Mouse (Mus musculus) neural tube, embryonic 15.5 days (tissue): ENCODE results near the gene Tbx18. TPM values are rescaled to one million over a fixed set of nuclear protein-coding genes. Genes with fewer than 3 reads are reported as not detected.

Experiments
- ATAC-seq: fragments of 200-750 bp; cut with Nextera tagmentation; 2 replicates; pipeline ENCODE4 v1.8.0; 2017; ENCODE audit warnings: mild to moderate bottlenecking, moderate TSS enrichment, moderate library complexity; ENCODE audit not compliant: low FRiP score
- H3K27ac ChIP-seq: fragments of 300-500 bp; sonication (generic); replicated peaks from 2 replicates; pipeline ENCODE4 v1.5.1; 2015; ENCODE audit warnings: mild to moderate bottlenecking, inconsistent platforms
- H3K27me3 ChIP-seq: fragments of 300-500 bp; sonication (generic); replicated peaks from 2 replicates; pipeline ENCODE4 v1.6.1; 2015; ENCODE audit warnings: inconsistent platforms
- H3K36me3 ChIP-seq: fragments of 300-500 bp; sonication (generic); 2 replicates; pipeline ENCODE4 v1.6.1; 2015; ENCODE audit warnings: inconsistent platforms
- H3K4me1 ChIP-seq: fragments of 300-500 bp; sonication (generic); 2 replicates; pipeline ENCODE4 v1.6.1; 2015; ENCODE audit warnings: inconsistent platforms
- H3K4me2 ChIP-seq: fragments of 300-500 bp; sonication (generic); 2 replicates; pipeline ENCODE4 v1.6.1; 2015; ENCODE audit warnings: inconsistent platforms, mild to moderate bottlenecking, moderate library complexity
- H3K4me3 ChIP-seq: fragments of 300-500 bp; sonication (generic); replicated peaks from 2 replicates; pipeline ENCODE4 v1.5.1; 2015; ENCODE audit warnings: mild to moderate bottlenecking, inconsistent platforms
- H3K9ac ChIP-seq: fragments of 300-500 bp; sonication (generic); replicated peaks from 2 replicates; pipeline ENCODE4 v1.6.1; 2015; ENCODE audit warnings: mild to moderate bottlenecking, inconsistent platforms
- H3K9me3 ChIP-seq: fragments of 300-500 bp; sonication (generic); replicated peaks from 2 replicates; pipeline ENCODE4 v1.6.1; 2016; ENCODE audit warnings: inconsistent platforms
- WGBS: fragments of 180-500 bp; shearing (Covaris S2); methylation state at CpG from one replicate; pipeline ENCODE4 v1.1.7; 2015; ENCODE audit warnings: mixed read lengths; 5-methylcytosine and 5-hydroxymethylcytosine counted together
- polyA plus RNA-seq: library from polyadenylated mRNA; unstranded; fragments of >200 nt; fragmentation: Nextera tagmentation; extraction: Ambion mirVana; gene quantifications from 2 replicates; pipeline ENCODE4 v1.2.1, GENCODE M21; 2015

The Tbx18 gene
- 0.87 and 0.98 TPM in 2 replicates for polyA plus RNA-seq

DNA sequence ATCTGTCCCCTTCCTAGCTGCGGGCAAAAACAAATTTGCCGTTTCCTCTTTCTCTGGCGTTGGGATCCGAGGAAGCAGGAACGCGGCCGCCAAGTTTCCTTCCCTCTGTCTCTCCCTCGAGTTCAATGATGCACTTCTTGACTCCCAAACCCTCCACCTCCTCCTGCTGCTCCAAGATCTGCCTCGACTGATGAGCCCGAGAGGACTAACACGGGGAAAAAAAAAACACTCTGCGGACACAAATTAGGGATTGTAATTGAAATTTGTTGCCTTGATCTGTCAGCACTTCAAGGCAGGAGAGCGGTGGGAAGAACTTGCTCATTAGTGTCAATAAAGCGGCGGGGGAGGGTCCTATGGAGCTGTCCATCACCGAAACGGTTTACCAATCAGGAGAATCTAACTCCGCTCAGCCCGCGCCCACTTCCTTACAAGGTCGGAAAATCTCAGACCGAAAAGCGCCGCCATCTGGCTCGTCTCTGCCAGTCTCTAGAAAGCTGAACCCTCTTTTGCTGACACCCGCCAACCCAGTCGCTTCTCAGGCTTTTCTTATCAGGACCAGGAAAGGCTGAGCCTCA is at the start of gene Tbx18:
TSS of gene Tbx18 (minus strand) at position 300 of the 575 bp plus-strand sequence.
- H3K27ac ChIP-seq, result no peak within 1 kb of the TSS
- H3K4me2 ChIP-seq, result peak within 1 kb of the TSS; percentile 70

DNA sequence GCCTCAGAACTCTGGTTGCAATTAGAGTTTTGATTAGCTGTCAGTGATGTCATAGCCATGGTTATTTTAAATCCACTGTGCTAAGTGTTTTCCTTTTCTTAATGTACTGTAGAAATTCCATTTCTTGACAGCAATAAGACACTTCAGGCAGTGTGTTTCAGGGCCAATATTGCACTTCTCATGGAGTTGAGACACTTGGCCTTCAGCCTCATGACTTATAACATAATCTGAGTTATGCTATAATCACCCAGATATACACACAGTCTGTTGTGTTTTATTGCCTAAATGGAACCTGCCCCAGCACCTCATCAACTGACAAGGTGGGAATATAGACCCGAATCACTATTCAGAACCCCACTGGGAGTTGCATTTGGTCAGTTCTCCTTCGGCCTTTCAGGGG is 42.9 kb upstream of the Tbx18 start:
- WGBS, result 77% methylated on average over 2 of the region's 2 CpGs
- H3K9ac ChIP-seq, result no peak overlapping the region
- no peaks in the 10 kb centered on the region for H3K4me1 ChIP-seq
- no peaks in the 10 kb centered on the region for H3K36me3 ChIP-seq
- no peaks in the 10 kb centered on the region for H3K9me3 ChIP-seq
- no peaks in the 10 kb centered on the region for H3K27me3 ChIP-seq
- H3K27ac ChIP-seq, result no peak overlapping the region
- H3K4me2 ChIP-seq, result no peak overlapping the region
- no peak for ATAC-seq
- H3K4me3 ChIP-seq, result no peak overlapping the region

More for the DNA sequence above, at the start of gene Tbx18:
- peaks cover 70% of the 10 kb centered on the region for H3K27me3 ChIP-seq
- H3K9me3 ChIP-seq, result no peaks in the 10 kb centered on the region
- 0 out of 2 replicates have a peak within 1 kb of the TSS, but pooled peaks have one; percentile 17 for H3K9ac ChIP-seq
- under 1% methylated on average over 27 of the region's 27 CpGs for WGBS
- no peaks in the 10 kb centered on the region for H3K36me3 ChIP-seq
- peak within 1 kb of the TSS; percentile 40 for H3K4me3 ChIP-seq
- ATAC-seq, result no peak
- H3K4me1 ChIP-seq, result peaks cover 20% of the 10 kb centered on the region

DNA sequence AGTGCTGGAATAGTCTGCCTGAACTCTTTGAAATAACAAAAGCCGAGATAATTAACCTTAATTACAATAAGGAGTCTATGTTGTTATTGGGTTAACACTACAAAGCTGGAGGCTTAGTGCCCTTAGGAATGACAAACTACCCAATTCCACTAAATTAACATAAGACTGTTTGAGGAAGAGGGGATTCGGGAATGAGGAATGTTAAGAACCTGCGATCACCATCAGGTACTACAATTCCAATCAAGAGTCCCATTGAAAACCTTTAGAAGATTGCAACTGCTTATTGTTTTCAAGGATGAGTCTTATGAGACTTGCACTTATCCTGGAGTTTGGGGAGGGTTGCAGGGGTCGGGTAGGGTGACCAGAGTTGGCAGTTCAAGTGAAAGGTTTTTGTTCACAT is 24.6 kb upstream of the Tbx18 start:
- Histone ChIP-seq H3K27ac (no peak overlapping the region), H3K36me3 (no peaks in the 10 kb centered on the region), H3K9ac (no peak overlapping the region), H3K4me1 (no peaks in the 10 kb centered on the region), H3K4me2 (no peak overlapping the region), H3K9me3 (no peaks in the 10 kb centered on the region), H3K4me3 (no peak overlapping the region), H3K27me3 (no peaks in the 10 kb centered on the region)
- no peak for ATAC-seq
- 49% methylated on average over 4 of the region's 4 CpGs for WGBS

DNA sequence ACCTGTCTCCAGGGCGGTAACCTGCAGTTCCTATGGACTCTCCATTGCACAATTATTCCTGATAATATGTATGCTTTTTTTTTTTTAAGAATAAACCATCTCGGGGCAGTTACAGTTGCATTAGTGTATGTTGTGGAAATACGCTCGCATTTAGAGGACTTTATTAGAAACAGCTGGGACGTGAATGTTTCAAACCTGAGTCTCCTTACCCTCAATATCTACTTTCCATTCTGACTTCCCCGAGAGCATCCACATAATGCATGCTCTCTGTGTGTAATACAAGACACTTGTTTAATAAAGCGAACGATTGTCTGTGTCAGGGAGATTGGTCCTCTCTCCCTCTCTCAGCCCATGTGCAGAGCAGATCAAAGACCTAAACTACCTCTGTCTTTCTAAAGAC is 10.5 kb upstream of the Tbx18 start:
- Histone ChIP-seq H3K27me3 (peaks cover 67% of the 10 kb centered on the region), H3K9ac (no peak overlapping the region), H3K36me3 (no peaks in the 10 kb centered on the region), H3K27ac (no peak overlapping the region), H3K4me3 (no peak overlapping the region), H3K4me2 (no peak overlapping the region), H3K4me1 (peaks cover 18% of the 10 kb centered on the region), H3K9me3 (no peaks in the 10 kb centered on the region)
- 89% methylated on average over 8 of the region's 8 CpGs for WGBS
- ATAC-seq, result no peak

DNA sequence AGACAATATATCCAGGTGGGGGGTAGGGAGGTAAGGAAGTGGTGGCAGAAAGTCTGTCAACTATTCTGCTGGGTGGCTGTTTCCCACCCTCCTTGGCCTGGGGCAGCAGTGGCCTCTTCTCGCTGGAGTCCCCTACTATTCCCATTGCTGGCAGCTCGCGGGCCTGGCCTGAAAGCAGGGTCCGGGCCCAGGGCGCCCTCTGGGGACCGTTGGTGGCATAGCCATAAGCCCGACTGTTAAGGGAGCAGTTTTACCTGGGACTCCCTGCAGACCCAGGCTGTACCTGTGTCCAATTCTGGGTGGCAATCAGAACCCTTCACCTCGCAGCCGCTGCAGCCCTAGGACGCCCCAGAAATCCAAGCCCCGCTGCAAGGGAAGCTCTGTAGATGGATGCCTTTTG is 9.6 kb upstream of the Tbx18 start:
- peaks cover 75% of the 10 kb centered on the region for H3K27me3 ChIP-seq
- H3K9me3 ChIP-seq, result no peaks in the 10 kb centered on the region
- WGBS, result 2% methylated on average over 11 of the region's 11 CpGs
- ATAC-seq, result peak; percentile 62
- no peak overlapping the region for H3K9ac ChIP-seq
- no peak overlapping the region; the same call in 1 of the 2 replicates for H3K4me3 ChIP-seq
- H3K27ac ChIP-seq, result no peak overlapping the region
- peaks cover 18% of the 10 kb centered on the region for H3K4me1 ChIP-seq
- no peaks in the 10 kb centered on the region for H3K36me3 ChIP-seq
- peak overlapping the region; percentile 44 for H3K4me2 ChIP-seq

DNA sequence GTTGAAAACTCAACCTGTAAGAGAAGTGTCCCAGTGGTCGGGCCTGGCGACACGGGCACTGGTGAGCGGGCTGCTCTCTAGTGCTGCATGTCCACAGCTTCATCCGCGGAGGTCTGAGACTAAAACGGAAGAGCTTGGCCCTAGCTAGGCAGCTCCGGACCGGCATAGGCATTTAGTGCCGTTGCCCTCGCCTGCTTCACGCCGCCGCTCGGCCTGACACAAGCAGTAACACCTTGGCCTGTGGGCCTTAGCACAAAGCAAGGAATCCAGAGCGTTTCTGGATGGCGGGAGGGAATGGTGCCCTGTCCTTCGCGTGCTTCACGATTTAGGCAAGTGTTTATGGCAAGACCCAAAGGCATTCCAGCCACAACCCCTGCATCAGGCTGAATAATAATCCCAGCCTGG is 9.2 kb upstream of the Tbx18 start:
- H3K27ac ChIP-seq, result no peak overlapping the region
- peak overlapping the region; percentile 44 for H3K4me2 ChIP-seq
- no peaks in the 10 kb centered on the region for H3K9me3 ChIP-seq
- peaks cover 18% of the 10 kb centered on the region for H3K4me1 ChIP-seq
- peak; percentile 36; the same call in 1 of the 2 replicates for ATAC-seq
- H3K36me3 ChIP-seq, result no peaks in the 10 kb centered on the region
- H3K27me3 ChIP-seq, result peaks cover 80% of the 10 kb centered on the region
- WGBS, result 3% methylated on average over 20 of the region's 20 CpGs
- H3K4me3 ChIP-seq, result no peak overlapping the region; the same call in 1 of the 2 replicates
- H3K9ac ChIP-seq, result no peak overlapping the region

DNA sequence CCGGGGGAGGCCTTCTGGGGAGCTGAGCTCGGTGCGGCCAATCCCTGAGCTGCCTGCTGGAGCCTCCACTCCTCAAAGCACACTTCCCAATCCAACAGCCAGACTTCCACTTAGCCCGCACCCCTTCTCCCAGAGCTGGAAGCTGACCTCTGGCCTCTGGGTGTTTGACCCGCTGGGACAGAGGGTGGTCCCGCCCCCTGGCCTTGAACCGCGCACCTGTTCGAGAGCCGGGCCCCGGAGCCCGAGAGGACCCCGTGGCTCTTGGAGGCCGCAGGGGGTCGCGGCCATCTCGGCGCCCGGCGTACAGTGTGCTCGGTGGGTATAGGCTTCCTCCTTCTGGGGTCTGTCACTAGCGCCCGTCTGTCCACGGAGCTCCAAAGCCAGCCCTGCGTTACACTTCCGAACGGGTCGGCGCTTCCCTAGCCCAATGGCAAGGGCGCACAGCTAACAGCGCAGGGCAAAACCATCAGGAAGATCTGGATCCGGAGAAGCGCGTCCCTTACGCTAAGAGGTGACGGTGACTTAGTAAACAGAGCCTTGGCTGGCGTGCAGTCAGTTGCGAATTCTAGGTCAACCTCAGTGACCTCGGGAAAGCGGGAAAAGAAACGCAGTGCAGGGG is 8.6 kb upstream of the Tbx18 start:
- Histone ChIP-seq H3K9ac (no peak overlapping the region), H3K9me3 (no peaks in the 10 kb centered on the region), H3K27ac (no peak overlapping the region), H3K36me3 (no peaks in the 10 kb centered on the region), H3K4me2 (peak overlapping the region; percentile 44), H3K4me3 (peak overlapping the region; percentile 19), H3K4me1 (peaks cover 18% of the 10 kb centered on the region), H3K27me3 (peaks cover 82% of the 10 kb centered on the region)
- ATAC-seq, result peak; percentile 33; the same call in 1 of the 2 replicates
- WGBS, result under 1% methylated on average over 41 of the region's 41 CpGs

DNA sequence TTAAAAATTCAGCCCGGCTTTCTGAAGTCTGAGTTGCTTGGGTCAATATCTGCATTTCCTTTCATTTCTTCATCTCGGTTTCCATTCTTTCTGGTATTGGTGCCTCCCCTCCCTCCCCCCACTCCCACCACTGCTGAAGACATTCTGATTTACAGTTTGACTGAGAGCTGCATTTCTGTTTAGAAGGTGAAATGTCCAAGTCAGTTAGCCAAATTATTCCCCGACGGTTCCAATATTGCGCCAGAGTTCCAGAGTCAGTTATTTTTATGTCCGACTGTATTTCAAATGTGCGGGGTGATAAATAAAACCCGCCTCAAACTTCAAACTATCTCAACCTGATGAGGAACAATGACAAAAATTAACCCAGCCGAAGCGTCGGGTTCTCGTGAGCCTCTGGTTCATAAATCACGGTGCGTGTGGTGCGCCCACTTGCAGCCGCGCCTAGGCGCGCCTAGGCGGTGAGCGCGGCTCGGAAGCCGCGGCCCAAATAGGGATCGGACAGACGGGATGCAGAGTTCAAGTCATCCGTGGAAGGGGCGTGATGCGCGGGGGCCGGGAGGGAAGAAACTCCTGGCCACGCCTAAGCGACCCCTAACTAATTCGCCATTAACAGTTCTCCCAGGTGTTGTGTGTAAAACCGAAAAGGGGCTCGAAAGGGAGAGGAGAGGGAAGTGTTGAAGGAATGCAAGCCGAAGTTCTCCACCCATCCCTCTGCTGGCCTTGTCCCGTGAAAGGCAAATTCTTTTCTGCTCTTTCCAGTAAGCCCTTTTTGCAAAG is 7.9 kb upstream of the Tbx18 start:
- WGBS, result under 1% methylated on average over 39 of the region's 39 CpGs
- Histone ChIP-seq H3K27ac (no peak overlapping the region), H3K4me3 (peak overlapping the region; percentile 19; the same call in 1 of the 2 replicates), H3K36me3 (no peaks in the 10 kb centered on the region), H3K9me3 (no peaks in the 10 kb centered on the region), H3K9ac (no peak overlapping the region), H3K4me2 (peak overlapping the region; percentile 44), H3K4me1 (peaks cover 18% of the 10 kb centered on the region), H3K27me3 (peaks cover 87% of the 10 kb centered on the region)
- no peak for ATAC-seq

DNA sequence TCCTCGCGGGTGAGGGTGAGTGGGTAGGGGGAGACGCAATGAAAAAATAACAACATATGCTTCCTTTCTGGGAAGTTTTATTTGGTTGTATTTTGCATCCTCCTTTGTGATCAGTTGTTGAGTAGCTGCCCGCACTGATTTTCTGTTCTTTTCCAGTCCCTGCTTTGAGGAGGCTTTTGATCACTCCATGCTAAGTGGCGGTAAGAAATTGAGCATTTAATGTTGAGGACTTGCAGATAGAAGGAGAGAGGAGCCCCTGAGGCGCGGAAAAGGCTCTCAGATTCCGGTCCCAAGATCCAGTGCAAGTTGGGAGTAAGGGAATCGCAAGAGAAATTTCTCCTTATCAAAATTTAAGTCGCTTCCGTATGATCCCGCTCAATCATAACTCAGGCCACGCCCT is 7.1 kb upstream of the Tbx18 start:
- H3K27me3 ChIP-seq, result peaks cover 89% of the 10 kb centered on the region
- ATAC-seq, result no peak
- peaks cover 18% of the 10 kb centered on the region for H3K4me1 ChIP-seq
- WGBS, result 1% methylated on average over 13 of the region's 13 CpGs
- H3K36me3 ChIP-seq, result no peaks in the 10 kb centered on the region
- H3K9me3 ChIP-seq, result no peaks in the 10 kb centered on the region
- H3K4me3 ChIP-seq, result no peak overlapping the region
- no peak overlapping the region for H3K9ac ChIP-seq
- H3K4me2 ChIP-seq, result no peak overlapping the region
- no peak overlapping the region for H3K27ac ChIP-seq

DNA sequence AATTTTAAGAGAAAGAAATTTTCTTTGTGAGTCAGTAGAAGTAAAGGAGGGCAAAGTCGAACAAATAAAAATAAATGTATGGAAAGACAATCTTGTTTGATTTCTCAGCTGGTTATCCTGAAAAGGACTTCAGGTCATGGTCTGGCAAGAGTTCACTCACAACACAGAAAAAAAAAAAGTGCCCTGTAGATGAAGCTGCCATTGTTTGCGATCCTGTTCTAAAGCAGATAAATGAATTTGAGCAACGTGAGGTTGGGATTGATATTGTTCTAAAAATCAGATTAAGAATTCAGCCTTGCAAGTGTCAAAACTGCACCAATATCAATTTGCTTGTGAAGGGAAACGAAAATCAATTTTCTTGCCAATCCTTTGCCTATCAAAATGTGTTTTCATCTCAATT is 6.2 kb upstream of the Tbx18 start:
- no peaks in the 10 kb centered on the region for H3K36me3 ChIP-seq
- H3K9ac ChIP-seq, result no peak overlapping the region
- H3K27me3 ChIP-seq, result peaks cover 89% of the 10 kb centered on the region
- 4% methylated on average over 4 of the region's 4 CpGs for WGBS
- no peak overlapping the region for H3K27ac ChIP-seq
- no peaks in the 10 kb centered on the region for H3K9me3 ChIP-seq
- no peak for ATAC-seq
- no peak overlapping the region for H3K4me3 ChIP-seq
- H3K4me1 ChIP-seq, result peaks cover 18% of the 10 kb centered on the region
- no peak overlapping the region for H3K4me2 ChIP-seq

DNA sequence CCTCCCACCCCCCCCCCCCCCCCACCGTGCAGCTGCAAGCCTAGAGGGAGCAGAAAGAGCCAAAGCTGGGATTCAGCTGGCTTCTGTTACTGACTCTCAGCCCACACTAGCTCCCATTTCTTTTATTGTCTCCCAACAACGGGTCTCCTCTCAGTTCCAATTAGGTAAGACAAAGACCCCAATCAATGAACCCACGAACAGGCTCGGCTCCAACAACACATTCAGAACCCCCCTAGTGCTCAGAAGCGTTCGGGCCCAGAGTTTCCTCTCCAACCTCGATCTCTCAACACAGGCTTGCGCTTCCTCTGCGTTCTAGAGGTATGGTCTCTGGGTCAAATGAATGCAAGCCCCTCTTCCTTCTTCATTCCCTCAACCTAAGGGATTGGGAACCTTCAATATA is 4.0 kb upstream of the Tbx18 start:
- H3K4me1 ChIP-seq, result peaks cover 24% of the 10 kb centered on the region
- no peaks in the 10 kb centered on the region for H3K9me3 ChIP-seq
- H3K36me3 ChIP-seq, result no peaks in the 10 kb centered on the region
- no peak overlapping the region for H3K27ac ChIP-seq
- no peak for ATAC-seq
- 3% methylated on average over 9 of the region's 9 CpGs for WGBS
- H3K9ac ChIP-seq, result no peak overlapping the region
- H3K4me2 ChIP-seq, result no peak overlapping the region
- H3K4me3 ChIP-seq, result no peak overlapping the region
- peaks cover 80% of the 10 kb centered on the region for H3K27me3 ChIP-seq

DNA sequence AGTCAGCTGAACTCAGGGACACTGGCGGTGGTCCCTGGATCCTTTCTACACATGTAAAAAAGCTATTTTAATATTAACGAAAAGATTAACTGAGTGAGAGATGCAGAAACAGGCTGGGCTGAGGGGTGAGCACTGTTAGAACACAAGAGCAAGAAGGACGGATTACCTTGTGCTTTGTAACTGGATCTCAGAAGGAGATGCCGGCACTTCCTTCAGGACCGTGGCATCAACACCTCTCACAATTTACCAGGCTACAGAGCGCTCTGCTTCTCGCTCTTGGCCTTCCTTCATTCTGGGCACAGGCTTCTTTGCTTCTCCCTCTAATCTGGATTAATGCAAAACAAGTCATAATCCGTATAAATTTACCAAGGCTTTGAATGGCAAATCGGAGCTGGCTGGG is 3.6 kb upstream of the Tbx18 start:
- 7% methylated on average over 9 of the region's 9 CpGs for WGBS
- H3K36me3 ChIP-seq, result no peaks in the 10 kb centered on the region
- H3K27me3 ChIP-seq, result peaks cover 80% of the 10 kb centered on the region
- H3K27ac ChIP-seq, result no peak overlapping the region
- no peak overlapping the region for H3K4me2 ChIP-seq
- H3K9me3 ChIP-seq, result no peaks in the 10 kb centered on the region
- H3K4me1 ChIP-seq, result peaks cover 24% of the 10 kb centered on the region
- ATAC-seq, result no peak
- no peak overlapping the region for H3K4me3 ChIP-seq
- no peak overlapping the region for H3K9ac ChIP-seq
